Mouse (Mus musculus): Measurements from ENCODE around the gene Sept3.
A peak's percentile ranks its signal among the peaks of the same experiment; 100 is the strongest.

Gene Sept3

DNA sequence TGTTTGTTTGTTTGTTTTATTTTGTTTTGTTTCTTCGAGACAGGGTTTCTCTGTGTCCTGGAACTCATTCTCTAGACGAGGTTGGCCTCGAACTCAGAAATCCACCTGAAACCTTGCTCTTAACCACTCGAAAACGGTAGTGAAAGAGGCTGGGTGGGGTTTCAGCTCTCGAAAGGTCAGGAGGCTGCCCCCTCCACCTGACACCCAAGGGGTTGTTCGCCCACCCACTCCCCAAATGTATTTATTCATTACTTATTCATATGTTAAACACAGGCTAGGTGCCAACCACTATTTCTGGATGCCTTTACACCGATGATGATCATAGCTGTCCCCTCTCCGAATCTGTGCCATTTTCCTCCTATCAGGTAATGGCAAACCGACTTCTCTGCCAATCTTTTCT is 64.5 kb downstream of the Sept3 start:
- DNase-seq (ENCODE audit: inconsistent age in 2 of 2, low spot score in 1 of 2): no peak

DNA sequence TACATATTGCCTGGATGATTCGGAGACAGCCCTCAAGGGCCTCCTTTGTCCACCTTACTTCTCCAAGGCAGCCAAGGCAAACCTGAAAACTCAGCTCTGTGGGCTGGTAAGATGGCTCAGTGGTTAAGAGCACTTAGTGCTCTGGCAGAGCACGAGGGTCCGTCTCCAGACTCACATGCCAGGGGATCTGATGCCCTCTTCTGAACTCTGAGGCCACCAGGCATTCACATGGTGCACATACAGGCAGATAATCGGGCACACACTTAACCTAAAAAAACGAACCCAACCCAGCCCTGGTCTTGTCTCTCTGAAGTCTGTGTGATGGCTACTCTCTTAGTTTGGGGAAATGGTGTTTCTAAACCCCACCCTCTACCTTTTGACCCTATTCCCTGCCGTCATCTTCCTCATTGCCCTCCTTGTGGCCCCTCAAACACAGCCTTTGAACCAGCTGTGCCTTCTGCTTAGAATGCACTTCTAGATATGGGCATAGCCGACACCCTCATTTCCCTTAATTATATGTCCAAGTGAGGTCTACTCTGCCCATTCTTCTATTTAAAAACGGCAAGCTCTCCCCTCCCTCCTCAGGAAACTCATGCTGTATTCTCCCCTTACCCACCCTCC is 65.1 kb downstream of the Sept3 start:
- peak in 1 of 2 experiments; percentile 32 for DNase-seq (ENCODE audit: inconsistent age in 2 of 2, low spot score in 1 of 2)

DNA sequence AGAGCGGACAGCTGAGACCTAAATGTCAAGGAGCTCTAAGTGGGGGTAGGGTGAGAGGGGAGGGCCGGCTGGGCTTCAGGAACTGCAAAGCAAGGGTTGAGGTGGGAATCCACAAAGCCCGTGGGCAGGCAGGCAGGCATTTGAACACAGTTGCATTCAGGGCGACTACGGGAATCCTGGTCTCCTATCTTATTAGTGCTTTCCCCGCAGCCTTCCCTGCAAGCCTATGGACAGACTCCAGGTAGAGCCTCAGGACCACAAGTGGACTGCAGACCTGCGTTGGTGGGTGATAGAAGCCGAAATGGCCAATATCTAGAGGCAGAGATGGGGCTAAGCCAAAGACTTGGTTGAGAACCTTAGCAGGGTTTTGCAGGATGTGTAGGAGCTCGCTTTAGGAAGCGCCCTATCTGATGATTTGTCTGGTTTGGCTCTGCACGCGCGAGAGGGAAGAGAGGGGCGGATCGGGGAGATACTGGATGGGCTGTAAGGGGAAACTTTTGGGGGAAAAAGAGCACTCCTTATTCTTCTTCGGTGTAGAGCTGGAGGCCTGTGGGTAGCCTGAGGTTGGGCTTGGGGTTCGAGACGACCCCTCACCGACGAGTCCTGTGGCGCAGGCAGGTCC is 65.8 kb downstream of the Sept3 start:
- peak in 1 of 2 experiments; percentile 37 for DNase-seq (ENCODE audit: inconsistent age in 2 of 2, low spot score in 1 of 2)

DNA sequence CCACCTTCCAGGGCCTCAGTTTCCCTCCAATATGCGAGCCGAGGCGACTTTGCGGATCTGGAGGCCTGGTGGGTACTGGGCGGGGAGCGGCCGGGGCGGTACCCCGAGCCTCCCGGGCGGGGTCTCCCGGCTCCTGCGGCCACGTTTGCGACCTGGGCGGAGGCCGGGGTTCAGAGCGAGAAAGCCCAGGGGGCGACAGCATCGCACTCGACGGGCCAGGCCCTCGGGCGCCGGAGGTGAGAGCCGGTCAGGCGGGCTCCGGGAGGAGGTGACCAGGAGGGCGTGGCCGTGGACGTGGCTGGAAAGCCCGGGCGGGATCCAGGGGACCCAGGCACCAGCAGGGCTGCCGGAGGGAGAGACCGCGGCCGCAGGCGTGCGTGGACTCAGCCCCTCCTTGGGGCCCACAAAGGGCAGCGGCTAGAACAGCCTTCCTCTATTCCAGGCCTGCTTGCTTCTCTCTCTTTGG is 66.4 kb downstream of the Sept3 start:
- peak; percentile 61 to 78 for DNase-seq (ENCODE audit: inconsistent age in 2 of 2, low spot score in 1 of 2)

DNA sequence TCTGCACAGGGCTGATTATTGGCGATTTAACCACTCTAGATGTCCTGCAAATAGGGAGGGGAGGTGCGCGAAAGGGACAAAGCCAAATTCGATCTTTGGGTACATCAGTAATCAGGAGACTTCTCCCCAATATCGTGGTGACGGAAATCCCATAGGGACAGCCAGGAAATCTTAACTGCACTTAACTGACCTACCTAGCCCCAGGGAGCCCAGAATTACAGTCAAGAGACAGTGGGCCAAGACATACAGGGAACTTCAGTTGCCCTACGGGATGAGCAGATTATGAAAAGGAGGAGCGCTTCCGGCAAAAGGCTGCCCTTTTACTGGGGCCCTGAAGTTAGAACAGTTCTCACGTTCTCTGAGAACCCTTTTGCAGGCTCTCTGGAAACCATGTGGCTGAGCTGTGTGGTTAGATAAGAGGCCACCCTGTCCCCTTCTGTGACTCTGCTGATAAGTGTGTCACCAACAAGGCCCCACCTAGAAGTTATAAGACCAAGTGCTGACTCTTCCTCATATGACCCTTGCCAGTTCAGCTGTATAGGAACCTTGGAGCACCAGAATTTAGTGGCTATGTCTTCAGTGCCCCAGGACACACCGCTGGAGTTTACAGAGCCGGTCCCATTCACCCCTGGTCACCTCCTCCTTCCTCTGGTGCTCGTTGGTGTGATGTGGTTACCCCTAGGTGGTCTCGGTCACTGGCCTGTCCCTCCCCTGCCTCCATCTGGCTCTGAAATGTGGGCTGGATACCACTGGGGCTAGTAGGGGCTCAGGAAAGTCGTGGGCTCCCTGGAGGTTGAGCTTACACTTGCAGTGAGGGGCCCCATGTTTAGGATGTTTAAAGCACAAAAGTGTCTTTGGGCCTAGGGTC is 67.2 kb downstream of the Sept3 start:
- DNase-seq (ENCODE audit: inconsistent age in 2 of 2, low spot score in 1 of 2): peak in 1 of 2 experiments; percentile 28

DNA sequence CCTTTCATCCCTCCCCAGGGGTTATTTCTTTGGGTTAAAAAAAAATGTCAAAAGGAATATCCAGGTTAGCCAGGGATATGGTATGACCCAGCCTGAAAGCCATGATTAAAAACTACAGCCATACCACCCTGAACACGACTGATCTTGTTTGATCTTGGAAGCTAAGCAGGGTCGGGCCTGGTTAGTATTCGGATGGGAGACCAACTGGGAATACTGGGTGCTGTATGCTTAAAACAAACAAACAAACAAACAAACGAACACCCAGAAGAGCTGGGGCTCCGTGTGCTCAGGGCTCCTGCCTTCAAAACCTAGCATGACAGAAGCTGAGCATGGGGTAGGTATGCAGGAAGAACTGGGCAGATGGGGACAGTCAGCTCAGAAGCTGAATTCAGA is 67.8 kb downstream of the Sept3 start:
- DNase-seq (ENCODE audit: inconsistent age in 2 of 2, low spot score in 1 of 2): no peak

DNA sequence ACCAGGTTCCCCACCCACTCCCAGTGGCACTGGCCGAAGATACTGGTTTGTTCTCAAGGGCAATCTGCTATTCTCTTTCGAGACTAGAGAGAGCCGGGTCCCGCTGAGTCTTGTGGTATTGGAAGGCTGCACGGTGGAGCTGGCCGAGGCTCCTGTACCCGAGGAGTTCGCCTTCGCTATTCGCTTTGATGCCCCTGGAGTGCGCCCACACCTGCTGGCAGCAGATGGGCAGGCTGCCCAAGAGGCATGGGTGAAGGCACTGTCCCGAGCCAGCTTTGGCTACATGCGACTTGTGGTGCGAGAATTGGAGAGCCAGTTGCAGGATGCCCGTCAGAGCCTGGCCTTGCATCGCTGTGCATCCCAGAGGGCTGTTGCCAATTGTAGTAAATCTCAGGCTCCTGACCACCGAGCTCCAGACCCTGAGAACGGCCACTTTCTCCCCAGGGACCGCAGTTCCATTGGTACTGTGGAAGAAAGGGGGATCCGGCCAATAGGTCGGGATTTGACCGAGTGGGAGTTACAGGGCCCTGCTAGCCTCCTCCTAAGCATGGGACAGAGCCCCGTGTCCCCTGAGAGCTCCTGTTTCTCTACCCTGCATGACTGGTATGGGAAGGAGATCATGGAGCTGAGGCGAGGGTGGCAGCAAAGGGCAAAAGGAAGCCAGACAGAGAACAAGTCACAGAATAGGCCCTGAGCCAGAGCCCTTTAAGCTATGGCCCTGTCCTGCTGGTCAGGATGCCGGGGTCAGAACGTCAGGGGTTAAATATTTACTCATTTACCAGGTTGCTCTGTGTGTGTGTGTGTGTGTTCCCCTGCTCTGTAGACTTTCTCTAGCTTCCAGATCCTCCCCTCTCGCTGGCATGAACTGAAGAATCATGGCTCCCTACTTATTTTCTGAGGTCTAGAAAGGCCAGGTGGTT is 68.9 kb downstream of the Sept3 start:
- peak in 1 of 2 experiments; percentile 37 for DNase-seq (ENCODE audit: inconsistent age in 2 of 2, low spot score in 1 of 2)
